Mouse (Mus musculus) intestine, postnatal 0 days (tissue): ENCODE results near the gene Rps27. TPM values are rescaled to one million over a fixed set of nuclear protein-coding genes. Genes with fewer than 3 reads are reported as not detected.

ENCODE experiments used
- ATAC-seq: fragments of 200-750 bp; cut with Nextera tagmentation; 2 replicates; pipeline ENCODE4 v1.8.0; 2017; ENCODE audit warnings: mild to moderate bottlenecking, moderate TSS enrichment, moderate library complexity
- H3K27ac ChIP-seq: fragments of 300-500 bp; sonication (generic); 2 replicates; pipeline ENCODE4 v1.5.1; 2014; ENCODE audit warnings: mild to moderate bottlenecking, low read depth, low read length, moderate library complexity
- H3K27me3 ChIP-seq: fragments of 300-500 bp; sonication (generic); replicated peaks from 2 replicates; pipeline ENCODE4 v1.6.1; 2014; ENCODE audit warnings: low read length, mixed read lengths; ENCODE audit not compliant: control insufficient read depth, insufficient read depth
- H3K36me3 ChIP-seq: fragments of 300-500 bp; sonication (generic); 2 replicates; pipeline ENCODE4 v1.6.1; 2014; ENCODE audit warnings: mild to moderate bottlenecking, moderate library complexity; ENCODE audit not compliant: control insufficient read depth, insufficient read depth
- H3K4me1 ChIP-seq: fragments of 300-500 bp; sonication (generic); replicated peaks from 2 replicates; pipeline ENCODE4 v1.6.1; 2014; ENCODE audit warnings: antibody characterized with exemption, low read length, mixed read lengths; ENCODE audit not compliant: control insufficient read depth, insufficient read depth
- H3K4me2 ChIP-seq: fragments of 300-500 bp; sonication (generic); replicated peaks from 2 replicates; pipeline ENCODE4 v1.6.1; 2014; ENCODE audit warnings: low read depth, mild to moderate bottlenecking, moderate library complexity
- H3K4me3 ChIP-seq: fragments of 300-500 bp; sonication (generic); 2 replicates; pipeline ENCODE4 v1.5.1; 2014; ENCODE audit warnings: low read depth, low read length
- H3K9ac ChIP-seq: fragments of 300-500 bp; sonication (generic); 2 replicates; pipeline ENCODE4 v1.6.1; 2014; ENCODE audit warnings: mild to moderate bottlenecking, low read depth, low read length
- H3K9me3 ChIP-seq: fragments of 300-500 bp; sonication (generic); 2 replicates; pipeline ENCODE4 v1.6.1; 2016; ENCODE audit warnings: mixed run types; ENCODE audit not compliant: control insufficient read depth
- CTCF ChIP-seq: sonication (generic); IDR thresholded peaks from 2 replicates; pipeline ENCODE4 v1.5.1; 2016; ENCODE audit warnings: low read depth, mild to moderate bottlenecking, control low read depth, antibody characterized with exemption, moderate library complexity
- WGBS: fragments of 180-500 bp; shearing (Covaris S2); extraction: QIAGEN DNeasy Blood & Tissue Kit; methylation state at CpG from one replicate; pipeline ENCODE4 v1.1.7; 2014; 5-methylcytosine and 5-hydroxymethylcytosine counted together
- polyA plus RNA-seq: library from polyadenylated mRNA; unstranded; fragments of >200 nt; fragmentation: Nextera tagmentation; extraction: Ambion mirVana; gene quantifications from 2 replicates; pipeline ENCODE4 v1.2.1, GENCODE M21; 2015

The Rps27 gene
- 1,181 and 1,228 TPM in 2 replicates for polyA plus RNA-seq

DNA sequence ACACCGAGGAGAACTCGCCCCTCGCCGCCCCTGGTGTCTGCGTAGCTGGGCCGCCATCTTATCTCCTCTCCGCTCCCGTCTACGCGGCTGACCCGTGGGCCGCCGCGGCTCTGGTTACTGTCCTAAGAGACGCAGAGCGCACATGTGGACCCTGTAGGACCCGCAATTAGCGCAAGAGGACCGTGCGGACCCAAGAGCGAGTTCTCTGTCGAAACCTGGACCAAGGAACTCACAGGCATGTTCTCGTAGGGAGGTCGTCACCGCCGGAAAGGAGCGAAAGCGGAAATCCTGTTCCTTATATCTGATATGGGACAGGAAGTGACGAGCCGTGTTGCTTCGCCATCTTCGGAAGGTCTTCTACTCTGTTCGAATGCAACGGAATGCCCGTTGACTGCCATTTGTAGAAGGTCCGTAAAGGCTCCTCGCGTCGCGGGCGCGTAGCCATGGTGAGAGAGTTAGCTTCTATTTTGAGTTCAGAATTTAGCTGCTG, at the start of gene Rps27, which contains the start of gene Rab13:
Rps27 (minus strand) TSS at position 275 of the 490 bp plus-strand sequence.
Rab13 (plus strand) TSS at position 319 of the 490 bp plus-strand sequence.
- ATAC-seq = peak; percentile 89
- no peak for TF ChIP-seq CTCF
- peak within 1 kb of the TSS; percentile 68 for H3K27ac ChIP-seq
- no peaks in the 10 kb centered on the region for H3K9me3 ChIP-seq
- peaks cover 21% of the 10 kb centered on the region for H3K36me3 ChIP-seq
- H3K27me3 ChIP-seq = no peaks in the 10 kb centered on the region
- H3K4me1 ChIP-seq = 0 out of 2 replicates have a peak, but pooled peaks cover 7% of the 10 kb centered on the region
- under 1% methylated on average over 42 of the region's 42 CpGs for WGBS
- H3K9ac ChIP-seq = peak within 1 kb of the TSS; percentile 84
- peak within 1 kb of the TSS; percentile 69 for H3K4me3 ChIP-seq
- H3K4me2 ChIP-seq = peak within 1 kb of the TSS; percentile 65

DNA sequence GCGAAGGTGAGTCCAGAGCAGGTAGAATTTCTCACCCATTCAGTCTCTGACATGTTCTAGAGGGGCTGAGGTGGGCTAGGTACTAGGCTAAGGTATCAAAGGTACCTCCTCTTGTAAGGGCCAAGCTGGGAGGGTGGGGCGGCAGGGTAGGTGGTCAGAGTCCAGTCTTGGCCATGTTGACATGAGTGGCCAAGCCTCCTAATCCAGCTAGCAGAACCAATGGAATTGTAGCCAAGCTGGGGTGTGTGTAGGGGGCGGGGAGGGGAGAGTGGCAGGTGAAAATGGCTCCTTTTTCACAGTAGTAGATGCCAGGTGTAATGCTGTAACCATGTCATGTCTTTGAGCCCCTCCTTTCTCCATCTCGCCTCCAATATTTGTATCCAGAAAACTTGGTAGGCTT, 45.1 kb upstream of the Rps27 start:
- WGBS = 67% methylated on average over 4 of the region's 4 CpGs
- Histone ChIP-seq H3K4me3 (no peak overlapping the region), H3K27me3 (no peaks in the 10 kb centered on the region), H3K36me3 (peaks cover 57% of the 10 kb centered on the region), H3K4me2 (no peak overlapping the region), H3K9me3 (no peaks in the 10 kb centered on the region), H3K4me1 (0 out of 2 replicates have a peak, but pooled peaks cover 4% of the 10 kb centered on the region), H3K27ac (no peak overlapping the region), H3K9ac (no peak overlapping the region)
- ATAC-seq = no peak
- no peak for TF ChIP-seq CTCF

GRCm38 (mm10) chr3:90256731-90257530, 43.5 kb upstream of the Rps27 start:
- no peak overlapping the region for H3K27ac ChIP-seq
- no peak overlapping the region for H3K4me3 ChIP-seq
- H3K36me3 ChIP-seq = peaks cover 41% of the 10 kb centered on the region
- WGBS = 91% methylated on average over 19 of the region's 19 CpGs
- no peak for ATAC-seq
- no peaks in the 10 kb centered on the region for H3K27me3 ChIP-seq
- H3K4me1 ChIP-seq = 0 out of 2 replicates have a peak, but pooled peaks cover 4% of the 10 kb centered on the region
- no peaks in the 10 kb centered on the region for H3K9me3 ChIP-seq
- no peak overlapping the region for H3K9ac ChIP-seq
- no peak for TF ChIP-seq CTCF
- no peak overlapping the region for H3K4me2 ChIP-seq

GRCm38 (mm10) chr3:90255784-90256353, 42.4 kb upstream of the Rps27 start:
- no peak for TF ChIP-seq CTCF
- Histone ChIP-seq H3K4me2 (no peak overlapping the region), H3K9ac (no peak overlapping the region), H3K27ac (no peak overlapping the region), H3K9me3 (no peaks in the 10 kb centered on the region), H3K4me1 (0 out of 2 replicates have a peak, but pooled peaks cover 4% of the 10 kb centered on the region), H3K4me3 (no peak overlapping the region), H3K27me3 (no peaks in the 10 kb centered on the region), H3K36me3 (peaks cover 40% of the 10 kb centered on the region)
- ATAC-seq = no peak
- 90% methylated on average over 14 of the region's 14 CpGs for WGBS

GRCm38 (mm10) chr3:90255194-90255565, 41.7 kb upstream of the Rps27 start:
- H3K9ac ChIP-seq = peak overlapping the region; percentile 85; the same call in 1 of the 2 replicates
- TF ChIP-seq CTCF = no peak
- H3K4me1 ChIP-seq = 0 out of 2 replicates have a peak, but pooled peaks cover 4% of the 10 kb centered on the region
- no peaks in the 10 kb centered on the region for H3K9me3 ChIP-seq
- ATAC-seq = no peak
- peak overlapping the region; percentile 91 for H3K4me3 ChIP-seq
- H3K4me2 ChIP-seq = peak overlapping the region; percentile 74
- no peaks in the 10 kb centered on the region for H3K27me3 ChIP-seq
- 0 out of 2 replicates have a peak overlapping the region, but pooled peaks have one; percentile 81 for H3K27ac ChIP-seq
- peaks cover 40% of the 10 kb centered on the region for H3K36me3 ChIP-seq
- 8% methylated on average over 2 of the region's 2 CpGs for WGBS

- no peaks in the 10 kb centered on the region for H3K9me3 ChIP-seq
- WGBS = under 1% methylated on average over 41 of the region's 41 CpGs
- H3K9ac ChIP-seq = peak overlapping the region; percentile 85
- peak overlapping the region; percentile 91 for H3K4me3 ChIP-seq
- 0 out of 2 replicates have a peak, but pooled peaks cover 4% of the 10 kb centered on the region for H3K4me1 ChIP-seq
- peak overlapping the region; percentile 74 for H3K4me2 ChIP-seq
- H3K27me3 ChIP-seq = no peaks in the 10 kb centered on the region
- peaks cover 34% of the 10 kb centered on the region for H3K36me3 ChIP-seq
- peak overlapping the region; percentile 81 for H3K27ac ChIP-seq
- TF ChIP-seq CTCF = peak; percentile 38
- ATAC-seq = peak; percentile 53
These were observed 41.2 kb upstream of the Rps27 start for GRCm38 (mm10) chr3:90254419-90255193.
